Mouse (Mus musculus) CD8-positive naive resting alpha-beta T cell, adult 2 months (primary cell): ENCODE data around the gene Sap30bp.

Experiments
- DNase-seq, 2 experiments: peaks; one replicate each; pipeline ENCODE4 v3.0.0; 2022; ENCODE audit warnings: low read depth in 2 of 2, low spot score in 2 of 2

Gene Sap30bp

GRCm38 (mm10) chr11:115933108-115933746 lies at the start of gene Sap30bp, which contains the start of gene Recql5:
Gene Sap30bp (plus strand): TSS chr11:115933282.
Gene Recql5 (minus strand): TSS chr11:115933477.
- peak; percentile 94 to 97 for DNase-seq

- DNase-seq: no peak
Observed at GRCm38 (mm10) chr11:115884361-115884760, 48.7 kb upstream of the Sap30bp start.

- DNase-seq: no peak
Observed at GRCm38 (mm10) chr11:115885281-115885680, 47.8 kb upstream of the Sap30bp start.

- no peak for DNase-seq
Observed at GRCm38 (mm10) chr11:115886446-115886845, 46.6 kb upstream of the Sap30bp start.

GRCm38 (mm10) chr11:115888020-115888419 lies 45.1 kb upstream of the Sap30bp start:
- DNase-seq: no peak

GRCm38 (mm10) chr11:115889159-115889558 lies 43.9 kb upstream of the Sap30bp start:
- DNase-seq: no peak

- DNase-seq: no peak
Observed at GRCm38 (mm10) chr11:115892213-115892612, 40.9 kb upstream of the Sap30bp start.

GRCm38 (mm10) chr11:115893071-115893470 lies 40.0 kb upstream of the Sap30bp start:
- no peak for DNase-seq

GRCm38 (mm10) chr11:115894755-115895520 lies 38.1 kb upstream of the Sap30bp start:
- DNase-seq: no peak

GRCm38 (mm10) chr11:115898446-115898845 lies 34.6 kb upstream of the Sap30bp start:
- DNase-seq: peak; percentile 10 to 26

- DNase-seq: peak; percentile 46 to 64
Observed at GRCm38 (mm10) chr11:115898886-115899285, 34.2 kb upstream of the Sap30bp start.

GRCm38 (mm10) chr11:115899486-115900266 lies 33.4 kb upstream of the Sap30bp start, which contains the start of gene Smim5:
Gene Smim5 (plus strand): TSS chr11:115899966.
- no peak for DNase-seq

- no peak for DNase-seq
Observed at GRCm38 (mm10) chr11:115900561-115901337, 32.3 kb upstream of the Sap30bp start.

GRCm38 (mm10) chr11:115901338-115902161 lies 31.5 kb upstream of the Sap30bp start:
- no peak for DNase-seq

- DNase-seq: no peak
Observed at GRCm38 (mm10) chr11:115902177-115902576, 30.9 kb upstream of the Sap30bp start.

GRCm38 (mm10) chr11:115902831-115903230 lies 30.3 kb upstream of the Sap30bp start:
- no peak for DNase-seq

GRCm38 (mm10) chr11:115903384-115904230 lies 29.5 kb upstream of the Sap30bp start:
- no peak for DNase-seq

GRCm38 (mm10) chr11:115904231-115904955 lies 28.7 kb upstream of the Sap30bp start:
- DNase-seq: no peak
